Mouse (Mus musculus): ENCODE measurements at regions not wholly inside any gene's neighbourhood (a gene's known extent, or its start where the extent isn't known, plus 50 kb on each side); places are given as distances from the start of the nearest gene placed in this dataset.

DNA sequence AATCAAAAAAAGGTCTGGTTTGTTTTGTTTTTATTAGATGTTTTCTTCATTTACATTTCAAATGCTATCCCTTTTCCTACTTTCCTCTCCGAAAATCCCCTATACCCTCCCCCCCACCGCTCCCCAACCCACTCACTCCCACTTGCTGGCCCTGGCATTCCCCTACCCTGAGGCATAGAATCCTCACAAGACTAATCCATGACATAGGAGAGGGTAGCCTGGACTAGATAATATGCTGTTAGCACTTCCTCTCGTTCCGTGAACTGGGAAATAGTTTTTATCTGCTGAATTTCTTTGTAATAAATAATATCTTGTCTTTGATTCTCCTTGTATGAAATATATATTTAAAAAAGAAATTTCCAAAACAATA is 151.4 kb upstream of the Rag2 start:
- 82% methylated on average over 4 of the region's 4 CpGs for WGBS

GRCm38 (mm10) chr2:101476862-101477261 is 147.7 kb upstream of the Rag2 start:
- 73% methylated on average over 2 of the region's 2 CpGs for WGBS

More for the DNA sequence above, 151.4 kb upstream of the Rag2 start:
- DNase-seq (ENCODE audit: low read depth, low spot score) = no peak

GRCm38 (mm10) chr2:101490207-101490606 is 134.3 kb upstream of the Rag2 start:
- no peak for DNase-seq (ENCODE audit: low read depth, low spot score)
- WGBS = 92% methylated on average over 2 of the region's 2 CpGs

More at GRCm38 (mm10) chr2:101476862-101477261, 147.7 kb upstream of the Rag2 start:
- DNase-seq (ENCODE audit: low read depth, low spot score) = no peak

DNA sequence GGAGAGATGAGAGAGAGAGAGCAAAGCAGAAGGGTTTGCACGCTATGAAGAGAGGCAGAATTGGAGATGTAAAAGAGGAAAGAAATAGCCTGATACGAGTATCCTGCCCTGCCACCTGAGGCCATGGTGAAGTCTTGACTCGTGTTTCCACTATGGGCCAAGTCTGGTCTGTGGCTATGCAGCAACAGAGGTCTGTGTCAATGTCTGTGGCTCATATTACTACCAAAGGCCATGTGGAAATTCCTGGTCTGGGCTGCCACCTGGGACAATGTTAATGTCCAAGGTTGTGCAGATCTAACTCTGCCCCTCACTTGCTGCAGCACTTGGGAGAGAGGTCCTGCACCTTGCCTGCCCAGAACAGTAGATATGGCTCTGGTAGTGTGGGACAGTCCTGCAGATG is 132.8 kb upstream of the Rag2 start:
- DNase-seq (ENCODE audit: low read depth, low spot score) = no peak
- 80% methylated on average over 3 of the region's 3 CpGs for WGBS

DNA sequence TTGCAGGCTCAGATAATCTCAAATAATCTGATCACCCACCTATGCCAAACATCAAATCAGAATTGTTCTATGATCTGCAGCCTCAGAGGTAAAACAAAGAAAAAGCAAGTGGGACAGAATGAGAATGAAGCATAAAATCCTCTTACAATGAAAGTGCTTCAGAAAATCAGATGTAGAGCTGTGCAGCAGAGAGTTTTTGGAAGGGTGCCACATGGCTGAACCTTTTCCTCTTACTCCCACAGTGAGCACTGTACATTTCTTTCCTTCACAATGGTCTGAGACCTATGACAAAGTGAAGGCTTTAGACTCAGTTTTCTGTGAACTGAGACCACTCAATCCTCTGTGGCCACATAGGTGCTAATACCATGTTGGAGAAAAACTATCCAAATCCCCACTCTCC is 116.4 kb upstream of the Rag2 start:
- DNase-seq (ENCODE audit: low read depth, low spot score) = no peak
